Mouse (Mus musculus) heart, adult 2 months (tissue): Measurements from ENCODE around the gene Cdk2ap2.

Experiments
- CTCF ChIP-seq: fragments of 200-600 bp; IDR thresholded peaks from 2 replicates; pipeline ENCODE4 v1.8.1; 2022; ENCODE audit warnings: antibody characterized with exemption, mild to moderate bottlenecking, moderate library complexity
- EP300 ChIP-seq: fragments of 200-500 bp; IDR thresholded peaks from 2 replicates; pipeline ENCODE4 v1.6.1; 2011; ENCODE audit warnings: low read depth, low read length, control low read depth; ENCODE audit not compliant: insufficient read depth
- POLR2A ChIP-seq: fragments of 200-500 bp; IDR thresholded peaks from 2 replicates; pipeline ENCODE4 v1.6.1; 2011; ENCODE audit warnings: mild to moderate bottlenecking, low read depth, low read length, control low read depth; ENCODE audit not compliant: insufficient read depth

DNA sequence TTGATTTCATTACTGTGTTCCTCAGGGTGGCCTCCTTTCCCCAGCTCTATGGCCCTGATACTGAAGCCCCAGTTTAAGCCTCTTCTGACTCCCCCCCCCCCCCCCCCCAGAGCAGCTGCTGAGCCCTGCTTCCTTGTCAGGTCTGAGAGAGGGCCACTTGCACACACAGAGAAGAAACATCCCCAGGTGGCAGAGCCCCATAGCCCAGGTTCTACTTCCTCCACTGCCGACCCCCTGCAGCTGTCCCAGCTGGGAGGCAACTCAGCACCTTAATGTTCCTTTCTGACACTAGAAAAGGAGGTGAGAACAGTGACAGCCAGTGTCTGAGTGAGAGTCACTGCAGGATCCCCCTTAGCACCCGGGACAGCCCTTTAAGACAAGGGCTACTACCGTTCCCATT is 6.8 kb downstream of the Cdk2ap2 start:
- TF ChIP-seq POLR2A (no peak), CTCF (no peak), EP300 (no peak)
